Mouse (Mus musculus) midbrain, embryonic 12.5 days (tissue): ENCODE results near the gene Vmn1r4. TPM values are rescaled to one million over a fixed set of nuclear protein-coding genes. Genes with fewer than 3 reads are reported as not detected.

Experiments
- ATAC-seq: fragments of 200-750 bp; cut with Nextera tagmentation; 2 replicates; pipeline ENCODE4 v1.8.0; 2017; ENCODE audit warnings: low read depth, moderate TSS enrichment, moderate library complexity; ENCODE audit not compliant: low FRiP score
- H3K27ac ChIP-seq: fragments of 300-500 bp; sonication (generic); replicated peaks from 2 replicates; pipeline ENCODE4 v1.5.1; 2016; ENCODE audit warnings: mild to moderate bottlenecking
- H3K27me3 ChIP-seq: fragments of 300-500 bp; sonication (generic); 2 replicates; pipeline ENCODE4 v1.6.1; 2016; ENCODE audit warnings: mild to moderate bottlenecking
- H3K36me3 ChIP-seq: fragments of 300-500 bp; sonication (generic); 2 replicates; pipeline ENCODE4 v1.6.1; 2016
- H3K4me1 ChIP-seq: fragments of 300-500 bp; sonication (generic); 2 replicates; pipeline ENCODE4 v1.6.1; 2016
- H3K4me2 ChIP-seq: fragments of 300-500 bp; sonication (generic); replicated peaks from 2 replicates; pipeline ENCODE4 v1.6.1; 2016; ENCODE audit warnings: mild to moderate bottlenecking, moderate library complexity
- H3K4me3 ChIP-seq: fragments of 300-500 bp; sonication (generic); 2 replicates; pipeline ENCODE4 v1.5.1; 2016; ENCODE audit warnings: mild to moderate bottlenecking
- H3K9ac ChIP-seq: fragments of 300-500 bp; sonication (generic); replicated peaks from 2 replicates; pipeline ENCODE4 v1.6.1; 2016; ENCODE audit warnings: mild to moderate bottlenecking, moderate library complexity
- H3K9me3 ChIP-seq: fragments of 300-500 bp; sonication (generic); 2 replicates; pipeline ENCODE4 v1.6.1; 2016; ENCODE audit warnings: mild to moderate bottlenecking
- WGBS: fragments of 180-500 bp; shearing (Covaris S2); methylation state at CpG from one replicate; pipeline ENCODE4 v1.1.7; 2016; 5-methylcytosine and 5-hydroxymethylcytosine counted together
- polyA plus RNA-seq: library from polyadenylated mRNA; unstranded; fragments of >200 nt; fragmentation: Nextera tagmentation; extraction: Ambion mirVana; gene quantifications from 2 replicates; pipeline ENCODE4 v1.2.1, GENCODE M21; 2016

Vmn1r4 gene
- polyA plus RNA-seq, 1 experiment from 2014 or later = 0.42 TPM

- ATAC-seq = no peak
These were observed 19.5 kb upstream of the Vmn1r4 start for GRCm38 (mm10) chr6:56904330-56904729.

DNA sequence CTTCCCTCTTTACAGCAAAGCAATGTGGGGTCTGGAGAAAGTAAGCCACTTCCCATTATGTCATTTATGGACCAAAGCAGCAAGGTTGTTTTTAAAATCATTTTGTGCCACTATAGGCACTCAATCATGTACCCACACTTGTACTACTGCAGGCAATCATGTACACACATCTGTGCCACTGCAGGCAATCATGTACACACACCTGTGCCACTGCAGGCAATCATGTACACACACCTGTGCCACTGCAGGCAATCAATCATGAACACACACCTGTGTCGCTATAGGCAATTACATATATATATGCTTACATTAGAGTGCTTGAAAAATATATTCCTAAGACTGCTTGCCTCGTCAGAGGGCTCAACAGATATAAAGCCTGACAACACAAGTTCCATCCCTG, 18.8 kb upstream of the Vmn1r4 start:
- H3K9ac ChIP-seq = no peak overlapping the region
- no peak overlapping the region for H3K4me2 ChIP-seq
- no peaks in the 10 kb centered on the region for H3K9me3 ChIP-seq
- ATAC-seq = no peak
- no peak overlapping the region for H3K4me3 ChIP-seq
- no peak overlapping the region for H3K27ac ChIP-seq
- no peaks in the 10 kb centered on the region for H3K27me3 ChIP-seq
- H3K4me1 ChIP-seq = peaks cover 11% of the 10 kb centered on the region
- H3K36me3 ChIP-seq = no peaks in the 10 kb centered on the region
- 83% methylated on average over 2 of the region's 2 CpGs for WGBS

More at GRCm38 (mm10) chr6:56904330-56904729, 19.5 kb upstream of the Vmn1r4 start:
- Histone ChIP-seq H3K36me3 (no peaks in the 10 kb centered on the region), H3K4me1 (peaks cover 11% of the 10 kb centered on the region), H3K9me3 (no peaks in the 10 kb centered on the region), H3K4me3 (no peak overlapping the region), H3K27me3 (no peaks in the 10 kb centered on the region), H3K27ac (no peak overlapping the region), H3K4me2 (no peak overlapping the region), H3K9ac (no peak overlapping the region)
- WGBS = 92% methylated on average over 1 of the region's 1 CpGs

GRCm38 (mm10) chr6:56905486-56905885, 18.3 kb upstream of the Vmn1r4 start:
- WGBS = 88% methylated on average over 5 of the region's 5 CpGs
- peaks cover 11% of the 10 kb centered on the region for H3K4me1 ChIP-seq
- no peak for ATAC-seq
- no peak overlapping the region for H3K4me3 ChIP-seq
- no peak overlapping the region for H3K27ac ChIP-seq
- no peaks in the 10 kb centered on the region for H3K36me3 ChIP-seq
- H3K4me2 ChIP-seq = no peak overlapping the region
- H3K27me3 ChIP-seq = no peaks in the 10 kb centered on the region
- H3K9ac ChIP-seq = no peak overlapping the region
- H3K9me3 ChIP-seq = no peaks in the 10 kb centered on the region

GRCm38 (mm10) chr6:56906121-56906846, 17.5 kb upstream of the Vmn1r4 start:
- H3K36me3 ChIP-seq = no peaks in the 10 kb centered on the region
- H3K9me3 ChIP-seq = no peaks in the 10 kb centered on the region
- H3K4me1 ChIP-seq = peaks cover 11% of the 10 kb centered on the region
- no peak overlapping the region for H3K4me3 ChIP-seq
- H3K27ac ChIP-seq = no peak overlapping the region
- no peak for ATAC-seq
- 93% methylated on average over 8 of the region's 8 CpGs for WGBS
- H3K4me2 ChIP-seq = no peak overlapping the region
- no peaks in the 10 kb centered on the region for H3K27me3 ChIP-seq
- no peak overlapping the region for H3K9ac ChIP-seq

DNA sequence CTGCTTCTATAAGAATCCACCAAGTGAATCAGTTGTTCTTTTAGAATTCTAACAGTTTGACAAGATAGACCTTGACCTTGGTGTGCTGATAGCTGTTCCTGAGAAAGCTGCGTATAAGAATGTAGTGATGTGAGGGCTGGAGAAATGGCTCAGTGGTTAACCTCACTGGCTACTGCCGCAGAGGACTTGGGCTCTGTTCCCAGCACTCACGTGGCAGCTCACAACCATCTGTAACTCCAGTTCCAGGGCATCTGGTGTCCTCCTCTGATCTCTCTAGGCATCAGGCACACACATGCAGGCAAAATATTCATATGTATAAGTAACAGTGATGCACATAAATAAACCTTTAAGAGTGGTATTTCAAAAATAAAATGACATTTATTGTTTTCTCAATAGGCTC, 15.8 kb upstream of the Vmn1r4 start:
- Histone ChIP-seq H3K27ac (no peak overlapping the region), H3K4me3 (no peak overlapping the region), H3K9ac (no peak overlapping the region), H3K36me3 (no peaks in the 10 kb centered on the region), H3K4me2 (no peak overlapping the region), H3K9me3 (no peaks in the 10 kb centered on the region), H3K4me1 (peaks cover 6% of the 10 kb centered on the region; the same call in 1 of the 2 replicates), H3K27me3 (no peaks in the 10 kb centered on the region)
- no peak for ATAC-seq
- 94% methylated on average over 3 of the region's 3 CpGs for WGBS

DNA sequence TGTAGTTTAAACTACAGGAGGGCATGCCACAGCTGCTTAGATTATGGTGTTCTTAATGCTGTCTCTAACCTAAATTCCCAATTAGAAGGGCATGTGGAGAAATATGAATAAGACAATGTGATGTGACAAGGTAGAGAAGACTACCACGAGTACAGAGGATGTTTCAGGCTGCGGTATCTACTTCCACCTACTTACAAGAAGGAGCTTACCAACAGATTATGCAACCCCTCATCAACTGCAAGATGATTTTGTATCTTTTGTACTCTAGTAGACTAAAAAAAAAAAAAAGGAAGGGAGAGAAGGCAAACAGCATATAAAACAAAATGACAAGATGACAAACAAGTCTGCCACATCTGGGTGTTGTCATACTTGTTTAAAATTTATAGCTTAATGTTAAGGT, 15.4 kb upstream of the Vmn1r4 start:
- ATAC-seq = no peak
- no peak overlapping the region for H3K27ac ChIP-seq
- H3K9ac ChIP-seq = no peak overlapping the region
- no peak overlapping the region for H3K4me3 ChIP-seq
- WGBS = 93% methylated on average over 2 of the region's 2 CpGs
- no peaks in the 10 kb centered on the region for H3K9me3 ChIP-seq
- no peaks in the 10 kb centered on the region for H3K27me3 ChIP-seq
- H3K36me3 ChIP-seq = no peaks in the 10 kb centered on the region
- H3K4me1 ChIP-seq = peaks cover 8% of the 10 kb centered on the region; the same call in 1 of the 2 replicates
- H3K4me2 ChIP-seq = no peak overlapping the region

DNA sequence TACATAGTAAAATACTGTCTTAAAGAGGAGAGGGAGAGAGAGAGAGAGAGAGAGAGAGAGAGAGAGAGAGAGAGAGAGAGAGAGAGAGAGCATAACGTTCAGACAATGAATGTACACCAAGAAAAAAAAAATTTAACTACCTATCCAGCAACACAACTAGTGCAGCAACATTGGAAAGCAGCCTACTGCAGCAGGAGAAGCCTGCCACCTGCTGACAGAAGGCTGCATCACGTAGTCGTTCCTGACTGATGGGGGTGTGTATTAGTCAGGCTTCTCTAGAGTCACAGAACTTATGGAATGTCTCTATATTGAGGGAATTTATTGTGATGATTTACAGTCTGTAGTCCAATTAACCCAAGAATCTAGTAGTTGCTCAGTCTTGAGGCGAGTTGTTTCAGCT, 14.9 kb upstream of the Vmn1r4 start:
- H3K27ac ChIP-seq = no peak overlapping the region
- H3K36me3 ChIP-seq = no peaks in the 10 kb centered on the region
- H3K4me1 ChIP-seq = peaks cover 6% of the 10 kb centered on the region; the same call in 1 of the 2 replicates
- H3K4me2 ChIP-seq = no peak overlapping the region
- H3K9me3 ChIP-seq = no peaks in the 10 kb centered on the region
- H3K9ac ChIP-seq = no peak overlapping the region
- no peak; the same call in 1 of the 2 replicates for ATAC-seq
- no peaks in the 10 kb centered on the region for H3K27me3 ChIP-seq
- WGBS = 13% methylated on average over 4 of the region's 4 CpGs
- no peak overlapping the region for H3K4me3 ChIP-seq

- no peak overlapping the region for H3K4me2 ChIP-seq
- no peak for ATAC-seq
- H3K4me3 ChIP-seq = no peak overlapping the region
- no peak overlapping the region for H3K27ac ChIP-seq
- 80% methylated on average over 2 of the region's 2 CpGs for WGBS
- no peaks in the 10 kb centered on the region for H3K9me3 ChIP-seq
- no peaks in the 10 kb centered on the region for H3K36me3 ChIP-seq
- H3K9ac ChIP-seq = no peak overlapping the region
- no peaks in the 10 kb centered on the region for H3K27me3 ChIP-seq
- H3K4me1 ChIP-seq = peaks cover 5% of the 10 kb centered on the region; the same call in 1 of the 2 replicates
These were observed 12.9 kb upstream of the Vmn1r4 start for GRCm38 (mm10) chr6:56910910-56911309.

DNA sequence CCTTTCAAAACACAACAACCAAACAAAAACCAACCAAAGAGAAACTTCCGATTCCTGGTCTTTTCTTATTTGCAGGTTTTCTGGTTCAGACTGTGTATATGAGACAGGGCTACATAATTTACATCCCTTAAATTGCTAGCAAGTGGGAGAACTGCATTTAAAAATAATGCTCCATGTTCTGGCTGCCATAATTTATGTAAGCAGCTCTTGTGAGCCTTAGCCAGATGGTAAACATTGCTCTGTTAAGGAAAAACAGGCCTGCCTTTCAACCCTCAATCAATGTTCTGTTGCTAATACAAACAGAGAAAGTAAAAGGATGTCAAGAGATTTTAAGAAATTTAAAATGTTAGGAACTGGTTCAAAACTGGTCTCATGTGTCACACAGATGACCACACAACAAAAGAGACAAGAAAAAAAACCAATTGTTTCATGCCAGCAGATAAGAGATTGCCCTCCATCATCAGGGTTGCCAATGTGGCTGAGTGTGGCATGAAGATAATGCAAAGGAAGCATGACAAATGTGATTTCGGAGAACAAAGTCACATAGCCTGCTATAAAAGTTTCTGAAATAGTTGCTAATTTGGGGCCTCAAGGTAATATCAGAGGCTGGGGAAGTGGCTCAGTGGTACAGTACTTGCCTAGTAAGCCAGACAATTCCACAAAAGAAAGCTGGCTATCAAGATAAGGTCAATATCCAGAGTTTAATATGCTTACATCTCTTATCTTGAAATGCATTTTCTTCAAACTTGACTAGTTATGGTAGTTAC, 10.5 kb upstream of the Vmn1r4 start:
- H3K9ac ChIP-seq = no peak overlapping the region
- no peak overlapping the region for H3K27ac ChIP-seq
- no peaks in the 10 kb centered on the region for H3K36me3 ChIP-seq
- ATAC-seq = no peak
- no peak overlapping the region for H3K4me2 ChIP-seq
- no peak overlapping the region for H3K4me3 ChIP-seq
- no peaks in the 10 kb centered on the region for H3K27me3 ChIP-seq
- H3K4me1 ChIP-seq = peaks cover 5% of the 10 kb centered on the region; the same call in 1 of the 2 replicates
- H3K9me3 ChIP-seq = no peaks in the 10 kb centered on the region
- WGBS = 81% methylated on average over 2 of the region's 2 CpGs

DNA sequence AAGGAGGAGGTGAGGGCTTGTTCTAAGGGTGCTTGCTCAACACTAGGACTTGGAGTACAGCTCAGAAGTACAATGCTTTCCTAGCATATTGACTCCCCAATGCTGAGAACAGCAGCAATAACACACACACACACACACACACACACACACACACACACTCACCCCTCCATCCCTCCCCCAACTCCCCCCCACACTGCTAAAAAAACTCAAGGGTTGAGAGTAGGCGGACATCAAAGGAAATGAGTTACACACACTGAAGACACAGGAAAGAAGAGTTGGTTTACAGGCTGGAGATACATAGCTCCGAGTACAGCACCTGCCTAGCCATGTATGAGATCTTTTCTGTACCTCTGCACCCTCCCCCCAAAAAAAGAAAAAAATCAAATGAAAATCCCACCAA, 7.5 kb upstream of the Vmn1r4 start:
- H3K9ac ChIP-seq = no peak overlapping the region
- H3K27ac ChIP-seq = no peak overlapping the region
- peaks cover 5% of the 10 kb centered on the region; the same call in 1 of the 2 replicates for H3K4me1 ChIP-seq
- H3K27me3 ChIP-seq = no peaks in the 10 kb centered on the region
- H3K9me3 ChIP-seq = no peaks in the 10 kb centered on the region
- H3K36me3 ChIP-seq = no peaks in the 10 kb centered on the region
- 93% methylated on average over 2 of the region's 2 CpGs for WGBS
- no peak for ATAC-seq
- H3K4me3 ChIP-seq = no peak overlapping the region
- H3K4me2 ChIP-seq = no peak overlapping the region

DNA sequence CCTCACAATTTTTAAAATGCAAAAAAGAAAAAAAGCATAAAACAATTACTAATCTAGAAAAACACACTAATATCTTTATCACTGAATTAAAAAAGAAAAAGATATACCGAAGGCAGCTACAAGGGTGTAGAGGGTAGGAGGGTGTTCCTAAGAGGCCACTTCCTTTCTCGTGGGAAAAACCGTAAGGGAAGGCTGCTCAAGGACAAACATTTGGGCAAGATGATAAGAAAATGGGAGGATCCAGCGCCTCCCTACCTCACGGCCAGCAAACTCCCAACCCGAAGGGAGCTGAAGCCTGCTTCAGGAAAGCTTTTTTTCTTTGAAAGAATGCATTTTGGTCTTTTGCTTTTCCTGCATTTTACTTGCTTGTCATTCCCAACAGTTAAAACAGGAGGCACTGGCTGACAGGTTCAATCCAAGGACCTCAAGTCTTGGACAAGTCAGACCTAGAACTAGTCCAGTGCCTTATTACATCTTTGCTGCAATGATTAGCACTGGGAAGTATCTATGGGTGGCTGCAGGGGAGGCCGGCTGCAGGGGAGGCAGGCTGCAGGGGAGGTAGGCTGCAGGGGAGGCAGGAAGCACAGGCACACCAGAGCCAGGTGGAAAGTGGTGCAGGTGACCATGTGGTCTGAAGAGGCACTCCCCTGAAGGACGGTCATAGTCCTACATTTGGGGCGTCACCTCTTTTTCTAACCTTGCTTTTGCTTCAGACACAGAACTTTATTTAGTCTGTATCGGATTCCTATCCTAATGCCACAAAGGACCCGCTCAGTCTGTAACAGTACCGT, 6.0 kb upstream of the Vmn1r4 start:
- Histone ChIP-seq H3K9me3 (no peaks in the 10 kb centered on the region), H3K36me3 (no peaks in the 10 kb centered on the region), H3K27me3 (no peaks in the 10 kb centered on the region)

More for the DNA sequence above, 6.0 kb upstream of the Vmn1r4 start:
- no peak overlapping the region for H3K4me2 ChIP-seq
- H3K4me1 ChIP-seq = peaks cover 10% of the 10 kb centered on the region; the same call in 1 of the 2 replicates
- ATAC-seq = no peak
- H3K9ac ChIP-seq = no peak overlapping the region
- no peak overlapping the region for H3K27ac ChIP-seq
- WGBS = 78% methylated on average over 12 of the region's 12 CpGs
- H3K4me3 ChIP-seq = no peak overlapping the region
